Mouse (Mus musculus): Measurements from ENCODE around the gene Gpr89. TPM values are rescaled to one million over a fixed set of nuclear protein-coding genes. Genes with fewer than 3 reads are reported as not detected.

The Gpr89 gene
- total RNA-seq, 2 experiments from 2014 or later: 40.2 to 45.0 TPM

DNA sequence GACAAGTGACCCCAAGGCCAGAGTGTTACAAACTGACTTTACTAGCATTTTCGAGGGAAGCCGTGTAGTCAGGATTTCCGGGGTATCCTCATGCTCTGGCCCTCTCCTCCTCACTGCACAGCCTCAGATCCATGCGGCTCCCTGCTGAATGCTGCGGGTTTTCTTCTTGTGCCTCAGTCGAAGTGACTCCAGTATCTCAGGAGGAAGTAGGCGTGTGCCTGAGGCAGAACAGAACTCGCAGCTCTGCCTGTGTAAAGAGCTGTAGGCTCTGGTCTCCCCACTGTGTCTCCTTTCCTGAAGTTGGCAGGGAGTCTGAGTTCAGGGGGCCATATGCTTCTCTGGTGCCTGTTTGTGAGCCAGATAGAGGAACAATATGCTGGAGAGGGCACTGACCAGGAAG, 34.1 kb downstream of the Gpr89 start:
- no peak for DNase-seq (ENCODE audit: low spot score in 2 of 2)

GRCm38 (mm10) chr3:96870270-96870669, 34.9 kb downstream of the Gpr89 start:
- no peak for DNase-seq (ENCODE audit: low spot score in 2 of 2)

DNA sequence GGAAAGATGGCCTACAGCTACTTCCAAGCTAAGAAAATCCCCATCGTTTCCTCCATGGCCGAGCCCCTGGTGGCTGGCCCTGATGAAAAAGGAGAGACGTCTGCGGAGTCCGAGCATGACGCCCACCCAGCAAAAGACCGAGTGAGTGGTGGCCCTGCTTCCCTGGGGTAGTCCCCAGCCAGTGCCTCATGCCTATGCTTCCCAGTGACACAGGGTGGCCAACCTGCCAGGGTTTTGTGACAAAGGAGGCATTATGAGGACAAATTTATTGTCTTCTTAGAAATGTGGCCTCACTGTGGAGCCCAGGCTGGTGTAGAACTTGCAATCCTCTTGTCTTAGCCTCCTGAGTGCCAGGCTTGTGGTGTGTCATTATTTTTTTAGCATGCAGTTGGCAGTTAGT, 36.1 kb downstream of the Gpr89 start:
- DNase-seq (ENCODE audit: low spot score in 2 of 2): no peak

DNA sequence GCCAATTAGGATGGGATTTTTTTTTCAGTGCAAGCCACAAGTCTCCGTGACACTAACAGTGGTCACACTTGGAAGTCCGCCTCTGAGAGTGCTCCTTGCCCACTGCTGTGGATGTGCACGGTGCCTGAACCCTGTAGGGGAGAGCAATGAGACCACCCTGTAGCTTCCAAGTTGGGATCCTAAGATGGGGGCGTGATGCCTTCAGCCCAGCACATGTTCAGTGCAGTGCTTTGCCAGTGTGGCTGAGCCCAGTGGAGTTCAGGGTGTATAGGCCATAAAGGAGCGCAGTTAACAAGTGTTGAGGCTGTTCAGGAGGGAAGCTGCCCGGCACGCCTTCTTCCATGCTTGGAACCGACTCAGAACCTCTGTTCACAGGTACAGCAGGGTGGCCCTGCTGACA, 36.6 kb downstream of the Gpr89 start:
- DNase-seq (ENCODE audit: low spot score in 2 of 2): no peak

DNA sequence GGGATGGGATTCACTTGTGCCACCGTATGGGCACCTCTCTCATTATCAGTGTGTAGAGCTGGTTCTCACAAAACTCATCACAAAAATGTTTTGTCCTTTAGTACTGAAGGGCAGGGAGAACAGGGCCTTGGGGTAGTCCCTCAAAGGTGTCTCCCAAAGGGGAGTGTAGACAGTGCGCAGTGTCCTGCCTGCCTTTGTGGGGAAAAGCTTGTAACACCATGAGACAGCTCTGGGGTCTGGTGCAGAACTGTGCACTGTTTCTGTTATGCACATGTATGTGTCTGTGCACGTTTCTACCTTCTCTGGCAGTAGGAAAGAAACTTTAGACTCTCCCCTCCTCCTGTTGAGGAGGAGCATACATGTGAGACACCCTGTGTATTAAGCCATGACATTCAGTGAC, 37.3 kb downstream of the Gpr89 start:
- no peak for DNase-seq (ENCODE audit: low spot score in 2 of 2)

DNA sequence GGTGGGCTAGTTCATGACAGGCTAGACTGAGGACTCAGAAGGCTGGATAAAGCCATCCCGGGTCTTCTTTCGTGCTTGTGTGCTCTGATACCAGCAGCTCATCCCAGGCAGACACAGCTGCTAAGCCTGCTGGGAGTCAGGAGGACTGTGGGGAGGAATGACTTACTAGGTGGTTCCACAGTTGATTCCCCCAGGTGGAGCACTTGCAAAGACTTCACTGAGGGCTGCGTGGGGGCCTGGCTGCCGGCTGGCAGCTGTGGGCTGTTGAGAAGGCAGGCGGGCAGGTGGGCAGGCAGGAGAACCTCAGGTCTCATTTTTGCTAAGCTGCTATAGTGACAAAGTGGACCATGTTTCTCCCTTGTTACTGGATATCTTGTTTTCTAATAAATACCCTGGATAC, 44.6 kb downstream of the Gpr89 start:
- DNase-seq (ENCODE audit: low spot score in 2 of 2): no peak

DNA sequence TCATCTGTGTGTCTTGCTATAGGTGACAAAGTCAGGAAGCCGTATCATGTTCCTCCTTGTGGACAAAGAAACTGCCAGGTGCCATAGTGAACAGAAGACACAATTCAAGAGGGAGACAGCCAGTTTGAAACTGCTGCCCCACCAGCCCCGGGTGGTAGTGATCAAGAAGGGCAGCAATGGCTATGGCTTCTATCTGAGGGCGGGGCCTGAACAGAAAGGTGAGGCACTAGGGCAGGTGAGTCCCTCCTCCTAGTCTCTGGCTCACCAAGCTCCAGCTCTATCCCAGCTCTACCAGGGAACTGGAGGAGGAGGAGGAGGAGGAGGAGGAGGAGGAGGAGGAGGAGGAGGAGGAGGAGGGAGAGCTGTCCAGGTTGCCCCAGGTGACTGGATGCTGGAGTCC, 49.3 kb downstream of the Gpr89 start:
- DNase-seq (ENCODE audit: low spot score in 2 of 2): no peak

DNA sequence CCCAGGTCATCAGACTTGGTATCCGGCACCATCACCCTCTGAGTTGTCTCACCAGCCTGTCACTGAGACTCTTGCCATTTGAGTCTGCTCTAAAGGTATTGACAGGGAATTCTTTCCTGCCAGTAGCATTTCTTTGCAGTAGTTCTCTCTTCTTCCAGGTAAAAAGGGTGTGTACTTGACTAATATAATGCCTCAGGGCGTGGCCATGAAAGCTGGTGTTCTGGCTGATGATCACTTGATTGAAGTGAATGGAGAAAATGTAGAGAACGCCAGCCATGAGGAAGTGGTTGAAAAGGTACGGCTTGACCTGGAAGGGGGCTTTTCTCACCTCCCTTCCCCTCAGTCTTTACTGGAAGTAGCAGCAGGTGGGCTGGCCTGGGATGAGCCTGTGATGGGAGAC, 50.8 kb downstream of the Gpr89 start:
- DNase-seq (ENCODE audit: low spot score in 2 of 2): no peak

DNA sequence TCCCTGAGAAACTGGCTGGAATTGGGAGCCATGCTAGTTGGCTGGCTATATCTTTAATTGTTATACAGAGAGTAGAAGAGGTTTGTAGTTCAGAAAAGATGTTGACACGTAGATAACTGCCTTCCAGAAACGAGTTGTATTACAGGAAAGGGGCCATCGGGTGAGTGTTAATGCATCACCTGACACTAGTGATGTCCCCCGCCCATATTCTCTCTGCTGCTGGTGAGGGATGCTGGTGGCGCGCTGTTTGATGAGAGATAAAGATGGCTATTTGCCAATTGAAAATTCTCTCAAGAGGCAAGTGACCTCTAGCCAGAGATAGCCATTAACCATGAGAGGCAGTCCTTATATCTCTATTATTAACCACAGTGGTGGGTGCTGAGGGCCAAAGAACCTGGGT, 52.6 kb downstream of the Gpr89 start:
- no peak for DNase-seq (ENCODE audit: low spot score in 2 of 2)

DNA sequence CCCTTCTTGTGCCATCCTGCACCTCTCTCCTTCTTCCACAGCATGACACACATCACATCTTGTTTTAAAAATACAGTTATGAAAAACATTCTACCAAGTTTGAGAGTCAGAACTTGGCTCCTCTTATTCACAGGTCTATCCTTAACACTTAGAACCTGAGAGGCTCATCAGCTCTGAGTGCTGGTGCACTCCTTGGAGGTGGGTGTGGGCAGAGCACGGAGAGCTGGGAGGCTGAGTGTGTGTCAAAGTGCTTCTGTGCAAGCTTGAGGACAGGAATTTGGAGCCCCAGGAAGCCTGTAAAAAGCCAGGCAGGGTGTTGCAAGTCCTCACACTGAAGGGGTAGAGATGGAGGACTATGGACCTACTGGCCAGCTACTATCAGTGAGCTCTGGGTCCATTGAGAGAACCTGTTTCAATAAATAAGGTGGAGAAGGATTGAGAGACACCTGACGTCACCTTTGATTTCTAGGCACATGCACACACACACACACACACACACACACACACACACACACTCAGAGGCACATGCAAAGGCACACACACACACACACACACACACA, 55.9 kb downstream of the Gpr89 start:
- DNase-seq (ENCODE audit: low spot score in 2 of 2): no peak

DNA sequence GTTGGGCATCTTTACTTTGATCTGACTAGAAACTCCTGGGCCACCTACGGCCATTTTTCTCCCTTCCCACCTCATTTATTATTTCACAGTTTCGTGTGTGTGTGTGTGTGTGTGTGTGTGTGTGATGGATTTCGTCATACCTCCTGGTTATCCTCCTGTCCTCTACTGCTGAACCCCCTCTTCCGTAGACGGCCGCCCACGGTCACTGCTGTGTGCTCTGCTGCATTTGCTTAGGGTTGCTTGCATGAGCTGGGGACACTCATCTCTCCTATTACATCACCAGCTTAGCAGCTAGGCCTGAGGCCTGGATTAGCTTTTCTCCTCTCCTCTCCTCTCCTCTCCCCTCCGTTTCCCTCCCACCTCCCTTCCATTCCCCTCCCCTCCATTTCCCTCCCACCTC, 56.7 kb downstream of the Gpr89 start:
- peak in 1 of 2 experiments; percentile 29 for DNase-seq (ENCODE audit: low spot score in 2 of 2)

DNA sequence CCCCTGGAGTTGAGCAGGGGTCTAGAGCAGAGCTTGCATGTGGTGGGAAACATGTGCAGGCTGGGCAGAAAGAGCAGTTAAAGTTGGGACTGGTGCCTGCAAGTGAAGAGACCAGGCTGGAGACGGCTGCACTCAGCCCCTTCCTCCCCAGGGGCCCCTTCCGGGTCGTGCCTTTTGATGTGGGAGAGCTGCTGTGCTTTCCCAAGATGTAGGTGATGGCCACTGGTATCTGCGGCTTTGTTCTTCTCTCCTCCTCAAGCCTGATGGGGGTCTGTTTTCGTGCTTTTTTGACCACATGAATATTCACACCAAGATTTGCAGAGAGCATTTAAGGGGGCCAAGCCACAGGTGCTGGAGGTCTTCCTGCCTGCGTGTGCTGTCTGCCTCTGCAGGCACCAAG, 57.5 kb downstream of the Gpr89 start:
- DNase-seq (ENCODE audit: low spot score in 2 of 2): no peak

DNA sequence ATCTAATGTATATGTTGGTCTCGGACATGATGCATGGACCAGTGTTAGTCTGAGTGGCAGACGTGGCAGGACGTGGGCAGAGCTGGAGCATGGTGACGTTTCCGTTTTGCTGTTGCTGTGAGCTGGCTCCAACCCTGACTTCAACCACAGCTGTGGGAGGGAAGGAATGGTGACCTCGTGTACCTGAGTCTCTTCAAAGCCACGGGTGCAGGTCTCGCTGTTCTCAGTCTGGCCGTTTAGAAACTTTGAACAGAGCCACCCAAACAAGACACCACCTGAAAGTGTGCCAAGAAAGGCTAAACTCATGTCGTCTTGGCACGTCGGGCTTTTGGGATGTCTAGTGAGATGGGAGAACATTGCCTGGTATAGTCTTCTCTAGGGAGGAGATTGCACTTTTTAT, 58.2 kb downstream of the Gpr89 start:
- DNase-seq (ENCODE audit: low spot score in 2 of 2): no peak

DNA sequence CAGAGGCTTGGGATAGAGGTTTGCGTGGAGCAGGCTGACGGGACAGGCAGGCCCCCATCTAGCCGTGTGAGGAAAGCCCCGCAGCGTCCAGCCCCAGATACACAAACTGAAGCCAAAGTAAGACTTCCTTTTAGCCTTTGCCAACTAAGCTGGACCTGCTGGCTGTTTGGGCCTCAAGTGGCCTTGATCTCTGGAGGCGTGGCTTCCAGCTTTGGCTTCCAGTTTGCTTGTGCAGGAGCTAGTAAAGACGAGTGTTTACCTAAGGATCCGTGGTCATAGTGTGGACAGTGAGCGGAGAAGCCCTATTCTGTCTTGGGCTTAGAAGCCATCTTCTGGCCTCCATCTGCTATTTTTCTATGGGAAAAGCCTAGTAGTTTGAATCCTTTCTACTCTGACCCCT, 59.3 kb downstream of the Gpr89 start:
- no peak for DNase-seq (ENCODE audit: low spot score in 2 of 2)

DNA sequence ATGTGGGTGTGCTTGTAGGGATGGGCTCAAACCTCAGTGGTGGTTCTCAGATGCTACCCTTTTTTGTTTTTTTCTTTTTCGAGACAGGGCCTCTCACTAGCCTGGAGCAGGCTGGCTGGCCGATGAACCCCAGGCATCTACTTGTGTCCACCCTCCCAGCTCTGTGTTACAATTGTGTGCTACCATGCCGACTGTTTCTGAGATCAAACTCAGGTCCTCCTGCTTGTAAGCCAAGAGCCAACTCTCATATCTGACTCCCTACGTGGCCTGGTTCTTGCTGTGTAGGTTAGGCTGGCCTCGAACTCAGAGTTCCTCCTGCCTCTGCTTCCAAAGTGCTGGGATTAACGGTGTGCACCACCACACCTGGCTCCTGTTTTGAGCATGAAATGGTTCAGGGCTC, 60.0 kb downstream of the Gpr89 start:
- no peak for DNase-seq (ENCODE audit: low spot score in 2 of 2)

DNA sequence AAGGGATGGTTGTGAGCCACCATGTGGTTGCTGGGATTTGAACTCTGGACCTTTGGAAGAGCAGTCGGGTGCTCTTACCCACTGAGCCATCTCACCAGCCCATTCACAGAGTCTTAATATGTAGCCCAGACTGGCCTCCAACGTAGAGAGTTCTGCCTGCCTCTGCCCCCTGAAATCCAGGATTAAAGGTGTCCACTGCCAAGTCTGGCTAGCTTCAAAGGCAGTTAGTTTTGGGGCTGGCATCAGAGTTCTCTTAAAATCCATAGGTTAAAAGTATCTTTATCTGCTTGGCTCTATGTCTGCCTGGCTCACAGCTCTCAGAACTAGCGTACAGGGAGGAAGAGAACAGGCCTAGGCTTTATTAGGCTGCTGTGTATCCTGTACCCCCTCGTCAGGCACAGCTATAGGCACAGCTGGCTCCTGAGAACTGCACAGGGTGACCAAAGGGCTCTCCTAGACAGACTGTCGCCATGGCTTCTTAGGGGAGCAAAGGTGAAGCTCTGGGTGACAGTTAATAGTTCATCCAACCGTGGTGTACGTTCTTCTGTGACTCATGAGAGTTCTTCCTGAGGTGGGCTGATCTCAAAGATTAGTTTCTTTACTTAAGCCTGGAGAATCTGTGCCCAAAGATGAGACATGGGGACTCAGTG, 66.0 kb downstream of the Gpr89 start:
- no peak for DNase-seq (ENCODE audit: low spot score in 2 of 2)

- DNase-seq (ENCODE audit: low spot score in 2 of 2): no peak
These were observed 68.7 kb downstream of the Gpr89 start for GRCm38 (mm10) chr3:96836414-96836813.

DNA sequence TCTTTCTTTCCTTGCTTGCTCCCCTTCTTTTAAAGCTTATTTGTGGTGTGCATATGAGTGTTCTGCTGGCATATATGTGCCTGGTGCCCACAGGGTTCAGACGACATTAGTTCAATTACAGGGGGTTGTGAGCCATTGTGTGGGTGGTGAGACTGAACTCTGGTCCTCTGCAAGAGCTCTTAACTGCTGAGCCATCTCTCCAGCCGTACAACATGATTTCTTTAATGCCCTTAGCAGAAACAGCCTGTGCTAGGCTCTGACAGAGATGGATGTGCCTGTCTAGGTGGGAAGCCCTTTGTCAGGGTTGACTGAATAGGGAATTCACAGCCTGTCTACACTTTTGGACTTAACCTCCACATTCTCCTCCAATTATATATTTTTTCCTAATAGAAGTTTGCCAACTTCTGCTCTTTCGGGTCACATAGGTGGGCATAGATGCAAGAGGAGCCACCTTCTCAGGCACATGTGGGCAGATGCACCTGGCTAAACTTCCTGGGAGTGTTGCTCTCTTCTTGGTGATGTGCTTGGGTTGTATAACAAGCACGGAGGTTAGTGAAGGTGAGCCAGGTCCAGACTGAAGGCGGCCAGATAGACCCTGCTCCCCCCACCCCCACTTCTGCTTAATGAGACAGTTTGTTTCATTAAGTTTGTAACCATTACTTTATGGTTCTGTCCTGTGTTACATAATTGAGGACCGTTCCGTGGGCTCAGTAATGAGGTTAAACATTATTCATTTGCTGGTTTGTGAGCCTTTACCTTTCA, 70.4 kb downstream of the Gpr89 start:
- DNase-seq (ENCODE audit: low spot score in 2 of 2): no peak

DNA sequence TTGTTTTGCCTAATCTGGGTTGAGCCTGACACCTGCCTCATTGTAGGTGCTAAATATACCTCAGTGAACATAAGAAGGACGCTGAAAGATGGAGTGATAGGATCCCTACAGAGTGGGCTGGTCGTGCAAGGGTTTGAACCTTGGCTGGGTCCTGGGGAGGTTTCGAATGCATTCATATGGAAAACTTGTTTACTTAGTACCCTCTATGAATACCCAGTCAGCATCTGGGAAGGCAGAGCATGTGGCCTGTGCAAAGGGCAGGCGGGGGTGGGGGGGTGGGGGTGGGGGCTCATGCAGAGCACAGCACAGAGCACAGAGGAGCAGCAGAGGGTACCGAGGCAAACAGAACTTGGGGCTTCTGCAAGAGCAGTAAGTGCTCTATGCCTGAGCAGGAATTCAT, 72.2 kb downstream of the Gpr89 start:
- DNase-seq (ENCODE audit: low spot score in 2 of 2): no peak

DNA sequence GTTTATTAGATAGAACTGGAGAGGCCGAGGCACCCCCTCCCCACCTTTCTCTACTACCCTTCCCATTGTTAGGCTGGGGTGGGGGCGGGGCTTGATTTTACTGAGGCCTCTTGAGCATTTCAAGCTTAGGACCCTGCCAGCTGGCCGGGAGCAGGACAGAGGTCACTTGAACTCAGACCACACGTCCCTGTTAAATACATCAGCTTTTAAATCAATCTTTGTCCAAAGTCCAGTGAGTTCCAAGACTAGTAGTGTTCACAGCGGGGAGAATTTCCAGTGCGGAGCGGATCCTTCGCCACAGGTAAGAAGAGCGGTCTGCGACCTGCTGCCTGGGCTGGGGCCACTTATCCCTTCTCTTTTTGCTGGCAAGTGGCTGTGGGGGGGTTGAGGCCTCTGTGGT, 75.3 kb downstream of the Gpr89 start:
- DNase-seq (ENCODE audit: low spot score in 2 of 2): no peak

GRCm38 (mm10) chr3:96828984-96829383, 76.2 kb downstream of the Gpr89 start, which contains the start of the genes Pdzk1 and Cd160:
TSS of gene Pdzk1 (plus strand) at chr3:96829284.
TSS of gene Cd160 (minus strand) at chr3:96829351.
- no peak for DNase-seq (ENCODE audit: low spot score in 2 of 2)

- no peak for DNase-seq (ENCODE audit: low spot score in 2 of 2)
These were observed 76.8 kb downstream of the Gpr89 start for GRCm38 (mm10) chr3:96828308-96828864.
